Mouse (Mus musculus) left cerebral cortex, adult 2 months (tissue): ENCODE results near the gene Spata31d1d. TPM values are rescaled to one million over a fixed set of nuclear protein-coding genes. Genes with fewer than 3 reads are reported as not detected.
"Not testable (repeated sequence)": the region's sequence is repeated elsewhere in the genome, so short reads cannot be mapped to it uniquely, and the experiment has no call there.

Experiments used
- DNase-seq, 2 experiments: peaks; one replicate each; pipeline ENCODE4 v3.0.0; 2021 to 2022; ENCODE audit warnings: low spot score in 2 of 2, mixed read lengths in 1 of 2; ENCODE audit errors: extremely low spot score in 1 of 2
- H3K27ac ChIP-seq: fragments of 200-600 bp; 2 replicates; pipeline ENCODE4 v1.8.1; 2022
- H3K4me3 ChIP-seq: fragments of 200-600 bp; 2 replicates; pipeline ENCODE4 v1.8.1; 2022
- CTCF ChIP-seq: fragments of 200-600 bp; IDR thresholded peaks from 2 replicates; pipeline ENCODE4 v1.8.1; 2022; ENCODE audit warnings: antibody characterized with exemption, mild to moderate bottlenecking, moderate library complexity
- intact Hi-C: fragments of 180-260 bp; cut with DNase I; formaldehyde crosslinking; loops from one replicate; pipeline ENCODE4 v1.15.1; 2025
- total RNA-seq, 2 experiments: library from RNA; stranded (reverse); gene quantifications; 2 replicates each; pipeline ENCODE4 v1.2.3; 2021

Gene Spata31d1d
- total RNA-seq, 2 experiments from 2014 or later = not detected

- Histone ChIP-seq H3K27ac (no peak overlapping the region), H3K4me3 (no peak overlapping the region)
- DNase-seq = no peak
- intact Hi-C loops = loop anchor here (5.0 kb wide), 1 partner anchor 49 kb away; the partner anchor contains the start of gene Golm1
- TF ChIP-seq CTCF = no peak
These were observed 5.2 kb downstream of the Spata31d1d start for GRCm38 (mm10) chr13:59726139-59726867.

GRCm38 (mm10) chr13:59722089-59722488, 9.5 kb downstream of the Spata31d1d start:
- intact Hi-C loops, H3K4me3 ChIP-seq, H3K27ac ChIP-seq, DNase-seq: not testable (repeated sequence)

- Histone ChIP-seq H3K4me3 (no peak overlapping the region), H3K27ac (peak overlapping the region; percentile 11; the same call in 1 of the 2 replicates)
- no peak for DNase-seq
- no peak for TF ChIP-seq CTCF
- intact Hi-C loops = loop anchor here (1.0 kb wide), 1 partner anchor 18 kb away; no protein-coding TSS in a partner anchor
These were observed 12.1 kb downstream of the Spata31d1d start for GRCm38 (mm10) chr13:59719475-59719874.

- intact Hi-C loops = loop anchor here (1.0 kb wide), 1 partner anchor 18 kb away; no protein-coding TSS in a partner anchor
- H3K4me3 ChIP-seq, DNase-seq: not testable (repeated sequence)
- H3K27ac ChIP-seq = peak overlapping the region; percentile 11; the same call in 1 of the 2 replicates
These were observed 12.6 kb downstream of the Spata31d1d start for GRCm38 (mm10) chr13:59718857-59719440.

- intact Hi-C loops = no loop called here
- TF ChIP-seq CTCF = no peak
- Histone ChIP-seq H3K27ac (no peak overlapping the region), H3K4me3 (no peak overlapping the region)
- no peak for DNase-seq
These were observed 17.8 kb downstream of the Spata31d1d start for GRCm38 (mm10) chr13:59713710-59714109.

GRCm38 (mm10) chr13:59711984-59712383, 19.6 kb downstream of the Spata31d1d start, which contains the start of gene Spata31d1b:
TSS of gene Spata31d1b (plus strand) at chr13:59712284.
- H3K27ac ChIP-seq, H3K4me3 ChIP-seq, DNase-seq, intact Hi-C loops: not testable (repeated sequence)

- TF ChIP-seq CTCF = no peak
- no peak within 1 kb of the TSS for H3K4me3 ChIP-seq
- intact Hi-C loops = no loop called here
- H3K27ac ChIP-seq = no peak within 1 kb of the TSS
- no peak for DNase-seq
These were observed 21.3 kb downstream of the Spata31d1d start, which contains the start of gene Spata31d1a for GRCm38 (mm10) chr13:59710230-59710629. TSS of gene Spata31d1a (minus strand) at chr13:59710330.

GRCm38 (mm10) chr13:59704562-59704961, 27.0 kb downstream of the Spata31d1d start:
- Histone ChIP-seq H3K4me3 (no peak overlapping the region), H3K27ac (no peak overlapping the region)
- peak; percentile 19 to 36 for DNase-seq
- intact Hi-C loops = no loop called here
- peak; percentile 42 for TF ChIP-seq CTCF

GRCm38 (mm10) chr13:59703514-59703913, 28.0 kb downstream of the Spata31d1d start:
- intact Hi-C loops = no loop called here
- TF ChIP-seq CTCF = no peak
- DNase-seq = peak; percentile 20 to 42

GRCm38 (mm10) chr13:59700137-59700536, 31.4 kb downstream of the Spata31d1d start:
- intact Hi-C loops, DNase-seq, H3K4me3 ChIP-seq, H3K27ac ChIP-seq: not testable (repeated sequence)

More at GRCm38 (mm10) chr13:59703514-59703913, 28.0 kb downstream of the Spata31d1d start:
- Histone ChIP-seq H3K4me3 (no peak overlapping the region), H3K27ac (peak overlapping the region; percentile 55)

GRCm38 (mm10) chr13:59699131-59699530, 32.4 kb downstream of the Spata31d1d start:
- Histone ChIP-seq H3K4me3 (no peak overlapping the region), H3K27ac (peak overlapping the region; percentile 50)
- no peak for TF ChIP-seq CTCF
- peak in 1 of 2 experiments; percentile 26 for DNase-seq
- intact Hi-C loops = loop anchor here (1.0 kb wide), 1 partner anchor 46 kb away; no protein-coding TSS in a partner anchor

GRCm38 (mm10) chr13:59695781-59696180, 35.8 kb downstream of the Spata31d1d start:
- H3K27ac ChIP-seq = no peak overlapping the region
- intact Hi-C loops = no loop called here
- no peak for TF ChIP-seq CTCF
- DNase-seq = no peak
- H3K4me3 ChIP-seq = no peak overlapping the region
